Mouse (Mus musculus): ENCODE results near the gene Lsm10.

The Lsm10 gene

DNA sequence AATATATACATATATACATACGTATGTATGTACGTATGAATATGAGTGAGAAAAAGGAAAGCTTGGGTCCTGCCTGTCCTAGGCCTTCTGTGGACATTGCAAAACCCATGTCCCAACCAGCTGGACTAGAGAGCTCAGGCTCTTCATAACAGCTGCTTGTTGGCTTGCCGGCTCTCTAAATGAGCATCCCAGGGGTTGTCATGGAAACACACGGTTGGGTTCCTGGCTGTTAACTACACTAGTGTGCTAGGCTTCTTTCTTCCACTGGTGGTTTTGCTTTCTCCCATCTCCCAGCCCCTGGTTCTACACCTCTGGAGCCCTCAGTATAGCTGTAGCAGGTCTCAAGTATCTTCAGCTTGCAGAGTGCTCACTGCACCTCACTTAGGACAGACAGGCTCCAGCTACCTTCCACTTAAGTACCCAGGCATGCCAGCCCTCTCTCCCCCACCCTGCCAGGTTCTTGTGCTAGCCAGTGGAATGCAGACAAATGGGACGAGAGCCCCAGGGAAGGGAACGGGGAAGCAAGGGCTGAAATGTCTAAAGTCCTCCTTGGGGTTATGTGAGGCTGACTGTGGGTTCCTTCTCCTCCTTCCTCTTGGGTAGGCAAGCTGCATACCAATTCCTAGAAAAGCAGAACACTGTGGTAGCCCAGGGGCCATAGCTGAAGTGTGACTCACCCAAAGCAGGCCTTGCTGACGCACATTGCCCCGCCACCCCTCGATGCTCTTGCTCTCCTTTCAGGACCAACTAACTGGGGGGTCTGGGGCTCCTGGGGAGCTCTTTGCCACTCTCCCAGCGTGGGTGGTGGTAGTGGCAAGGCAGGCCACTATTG is 35.1 kb downstream of the Lsm10 start:
- no peak for TF ChIP-seq GATA4 (IDR thresholded peaks at IDR 0.05; ENCODE audit: insufficient replicate concordance, low read length)

DNA sequence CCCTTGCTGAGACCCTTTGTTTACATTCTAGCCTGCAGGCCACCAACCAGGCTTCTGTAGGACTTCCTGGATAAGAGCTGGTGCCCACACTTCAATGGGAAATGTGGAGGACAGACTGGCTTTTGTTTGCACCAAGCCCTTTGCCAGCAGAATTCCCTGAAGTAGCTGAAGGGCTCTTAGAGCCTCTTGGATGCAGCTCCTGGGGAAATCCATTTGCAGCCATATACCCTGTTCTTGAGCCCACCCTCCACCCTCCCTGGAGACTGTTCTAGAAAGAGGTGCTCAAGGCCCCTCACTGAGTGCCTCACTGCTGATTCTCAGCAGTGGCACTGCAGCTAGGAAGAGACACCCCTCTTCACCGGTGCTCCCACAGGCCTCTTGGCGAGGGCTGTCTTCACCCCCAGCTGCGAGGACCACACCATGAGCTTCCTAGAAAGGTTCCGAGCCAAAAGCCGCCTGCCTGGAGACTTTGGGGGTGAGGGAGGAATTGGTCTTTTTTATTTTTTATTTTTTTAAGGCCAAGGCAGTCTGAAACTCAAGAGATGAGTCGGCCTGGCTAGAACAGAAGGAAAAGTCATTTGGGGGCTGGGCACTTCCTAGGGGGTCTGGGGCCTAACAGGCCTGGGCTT is 36.3 kb downstream of the Lsm10 start:
- no peak for TF ChIP-seq GATA4 (IDR thresholded peaks at IDR 0.05; ENCODE audit: insufficient replicate concordance, low read length)

DNA sequence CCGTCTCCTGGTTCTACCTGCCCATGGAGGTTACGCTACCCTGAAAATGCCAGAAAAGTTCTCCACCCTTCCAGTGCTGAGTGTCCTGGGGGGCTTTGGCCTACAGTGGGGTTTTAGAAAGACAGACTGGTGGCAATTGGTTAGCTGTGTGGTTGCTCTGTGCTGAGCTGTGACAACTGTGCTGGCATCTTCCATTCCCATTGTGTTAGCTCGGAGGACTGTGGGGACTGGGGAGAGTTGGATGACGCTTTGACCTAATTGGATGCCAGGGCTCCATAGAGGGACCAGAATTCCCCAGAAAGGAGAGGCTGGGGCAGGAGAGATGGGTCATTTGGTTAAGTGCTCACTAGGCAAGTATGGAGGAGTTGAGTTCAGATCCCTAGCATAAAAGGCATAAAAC is 37.8 kb downstream of the Lsm10 start:
- TF ChIP-seq GATA4 (IDR thresholded peaks at IDR 0.05; ENCODE audit: insufficient replicate concordance, low read length), result no peak

DNA sequence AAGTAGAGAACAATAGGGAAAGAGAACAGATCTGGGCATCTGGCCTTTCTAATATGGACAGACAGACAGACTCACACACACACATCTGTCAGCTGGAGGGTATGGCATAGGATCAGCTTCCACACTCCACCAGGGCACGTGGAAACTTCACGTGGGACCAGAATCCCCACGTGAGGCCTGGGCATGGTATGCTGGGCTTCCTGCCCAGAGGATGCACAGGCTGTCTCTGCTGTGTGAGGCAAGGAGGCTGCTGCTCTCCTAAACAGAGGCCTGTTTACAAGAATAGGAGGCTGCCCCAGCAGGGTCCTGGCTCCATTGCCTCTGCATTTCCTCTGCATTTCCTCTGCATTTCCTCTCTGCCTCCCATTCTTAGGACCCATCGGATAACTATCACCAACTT is 38.2 kb downstream of the Lsm10 start:
- no peak for TF ChIP-seq GATA4 (IDR thresholded peaks at IDR 0.05; ENCODE audit: insufficient replicate concordance, low read length)

DNA sequence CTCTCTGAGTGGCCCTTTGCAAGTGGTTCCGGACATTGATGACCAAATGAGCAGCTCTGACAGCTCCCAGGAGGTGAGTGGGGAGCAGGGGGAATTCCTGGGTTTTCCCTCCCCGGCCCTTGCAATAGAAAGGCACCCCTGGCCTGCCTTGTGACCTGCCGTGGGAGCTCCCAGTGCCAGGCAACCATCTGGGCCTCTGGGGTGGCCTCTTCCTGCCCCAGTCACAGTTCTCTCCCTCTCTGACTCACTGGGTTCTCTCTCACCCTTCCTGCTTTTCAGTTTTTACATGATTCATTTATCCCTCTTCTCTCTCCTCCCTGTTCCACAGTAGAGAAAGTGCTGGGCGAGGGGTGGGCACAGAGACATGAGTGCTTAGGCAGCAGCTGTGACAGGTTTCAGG is 41.4 kb downstream of the Lsm10 start:
- no peak for TF ChIP-seq GATA4 (IDR thresholded peaks at IDR 0.05; ENCODE audit: insufficient replicate concordance, low read length)

DNA sequence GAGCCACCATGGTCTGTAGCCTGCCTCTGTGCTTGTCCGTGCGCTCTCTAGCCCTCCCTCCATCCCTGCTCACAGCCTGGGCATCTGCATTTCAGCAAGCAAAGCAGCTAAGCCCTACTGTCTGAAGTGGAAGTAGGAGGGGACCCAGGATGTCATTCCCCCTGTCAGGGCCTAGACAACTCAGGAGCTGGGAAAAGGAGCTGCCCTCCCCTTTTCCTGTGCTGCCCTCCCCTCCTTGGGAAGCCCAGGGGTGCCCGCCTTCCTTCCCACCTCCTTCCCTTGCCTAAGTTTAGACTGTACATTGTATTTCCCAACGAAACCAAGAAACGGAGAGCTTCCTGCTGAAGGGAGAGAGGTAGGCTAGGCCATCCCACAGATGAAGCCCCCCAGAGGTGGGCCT is 44.6 kb downstream of the Lsm10 start:
- no peak; the same call in 1 of the 2 replicates for TF ChIP-seq GATA4 (IDR thresholded peaks at IDR 0.05; ENCODE audit: insufficient replicate concordance, low read length)

DNA sequence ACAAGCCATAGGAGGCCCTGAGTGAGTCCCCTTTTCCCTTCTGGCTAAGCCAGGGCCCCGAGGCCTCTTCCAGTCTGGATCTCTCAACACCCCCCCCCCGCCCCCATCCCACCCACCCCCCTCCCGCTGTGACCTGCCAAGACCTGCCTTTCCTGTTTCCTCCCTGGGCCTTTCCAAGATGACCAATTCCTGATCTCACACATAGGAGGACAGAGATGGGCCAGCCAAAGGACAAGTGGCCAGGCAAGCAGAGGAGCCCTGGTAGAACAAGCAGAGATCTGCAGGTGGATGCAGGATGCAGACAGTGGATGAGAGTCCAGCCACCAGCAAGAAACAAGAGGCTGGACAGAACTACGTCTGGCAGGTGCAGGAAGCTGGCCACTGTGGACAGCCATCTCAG is 49.0 kb downstream of the Lsm10 start:
- TF ChIP-seq GATA4 (IDR thresholded peaks at IDR 0.05; ENCODE audit: insufficient replicate concordance, low read length), result no peak

DNA sequence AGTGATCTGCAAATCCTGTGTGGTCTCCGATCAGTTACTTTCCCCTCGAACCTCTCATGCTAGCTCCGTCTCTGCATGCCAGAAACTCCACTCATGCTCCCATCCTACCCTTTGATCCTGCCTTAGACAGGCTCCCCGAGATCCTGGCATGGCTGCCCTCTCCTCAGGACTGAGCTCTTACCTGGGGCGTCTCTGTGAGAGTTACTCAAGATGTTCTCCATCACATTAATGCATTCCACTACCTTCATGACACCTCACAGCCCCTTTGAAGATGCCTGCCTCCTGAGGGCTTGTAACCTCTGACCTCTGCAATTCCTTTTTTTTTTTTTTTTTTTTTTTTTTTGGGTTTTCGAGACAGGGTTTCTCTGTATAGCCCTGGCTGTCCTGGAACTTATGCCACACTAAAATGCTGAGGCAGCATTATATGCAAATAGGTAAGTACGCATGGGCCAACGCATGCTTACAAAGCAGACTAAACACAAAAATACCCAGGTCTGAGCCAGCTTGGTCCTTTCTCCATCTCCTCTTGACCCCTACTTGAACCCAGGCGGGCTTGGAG is 50.6 kb downstream of the Lsm10 start:
- TF ChIP-seq GATA4 (IDR thresholded peaks at IDR 0.05; ENCODE audit: insufficient replicate concordance, low read length), result no peak

DNA sequence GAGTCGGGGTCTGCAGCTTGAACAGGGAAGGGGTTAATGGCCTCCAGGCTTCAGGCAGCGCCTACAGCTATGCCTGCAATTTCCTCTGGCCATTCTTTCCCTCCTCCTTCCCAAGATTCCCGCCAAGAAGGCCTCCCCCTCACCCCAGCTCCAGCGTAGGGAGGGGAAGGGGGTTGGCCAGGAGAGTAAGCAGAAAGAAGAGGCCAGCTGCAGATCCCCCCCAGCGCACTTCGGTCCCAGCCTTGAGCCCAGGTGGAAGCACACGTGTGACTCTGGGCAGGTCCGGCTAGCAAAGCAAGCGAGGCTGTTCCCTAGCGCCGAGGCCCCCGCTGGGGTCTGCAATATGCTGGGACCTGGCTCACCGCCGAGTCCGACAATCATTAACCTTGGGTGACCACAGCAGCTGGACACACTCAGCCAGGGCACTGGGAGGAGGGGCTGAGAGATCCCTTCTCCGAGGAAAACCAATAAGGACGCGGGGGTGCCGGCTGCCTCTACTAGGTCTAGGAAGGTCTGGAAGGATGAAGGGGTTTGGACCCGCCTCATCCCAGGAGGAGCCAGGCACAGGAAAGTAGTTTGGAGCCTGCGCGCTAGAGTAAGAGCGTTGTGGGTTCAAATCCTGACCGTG is 51.2 kb downstream of the Lsm10 start, which contains the start of gene Eva1b:
Gene Eva1b (plus strand): TSS at position 212 of the 628 bp plus-strand sequence.
- no peak for TF ChIP-seq GATA4 (IDR thresholded peaks at IDR 0.05; ENCODE audit: insufficient replicate concordance, low read length)

Measured in liver, adult (tissue).